Mouse (Mus musculus): ENCODE results near the gene Ppm1h. TPM values are rescaled to one million over a fixed set of nuclear protein-coding genes. Genes with fewer than 3 reads are reported as not detected.

Gene Ppm1h
- polyA plus RNA-seq, 1 experiment from 2014 or later = 12.2 TPM

GRCm38 (mm10) chr10:122861696-122862385, 183.3 kb downstream of the Ppm1h start:
- Histone ChIP-seq H3K4me3 (replicated peaks; ENCODE audit: low read length) (no peak overlapping the region), H3K27ac (ENCODE audit: low read length) (peak overlapping the region; percentile 46; the same call in 1 of the 2 replicates), H3K9ac (replicated peaks; ENCODE audit: low read depth, low read length) (no peak overlapping the region), H3K4me1 (replicated peaks; ENCODE audit: control insufficient read depth, insufficient read depth, low read length) (peaks cover 6% of the 10 kb centered on the region; the same call in 1 of the 2 replicates), H3K27me3 (replicated peaks; ENCODE audit: control insufficient read depth, insufficient read depth, low read length) (no peaks in the 10 kb centered on the region), H3K4me2 (ENCODE audit: low read length) (no peak overlapping the region), H3K9me3 (ENCODE audit: control insufficient read depth, low read length) (no peaks in the 10 kb centered on the region), H3K36me3 (ENCODE audit: control insufficient read depth, insufficient read depth) (no peaks in the 10 kb centered on the region)
- WGBS = 43% methylated on average over 18 of the region's 18 CpGs
- 0 out of 2 replicates have a peak, but pooled peaks have one; percentile 54 for ATAC-seq

- Histone ChIP-seq H3K27ac (ENCODE audit: low read length) (peak overlapping the region; percentile 46; the same call in 1 of the 2 replicates), H3K9me3 (ENCODE audit: control insufficient read depth, low read length) (no peaks in the 10 kb centered on the region), H3K4me3 (replicated peaks; ENCODE audit: low read length) (no peak overlapping the region), H3K4me1 (replicated peaks; ENCODE audit: control insufficient read depth, insufficient read depth, low read length) (peaks cover 6% of the 10 kb centered on the region; the same call in 1 of the 2 replicates), H3K9ac (replicated peaks; ENCODE audit: low read depth, low read length) (no peak overlapping the region), H3K36me3 (ENCODE audit: control insufficient read depth, insufficient read depth) (no peaks in the 10 kb centered on the region), H3K4me2 (ENCODE audit: low read length) (no peak overlapping the region), H3K27me3 (replicated peaks; ENCODE audit: control insufficient read depth, insufficient read depth, low read length) (no peaks in the 10 kb centered on the region)
- WGBS = 64% methylated on average over 17 of the region's 17 CpGs
- ATAC-seq = no peak
Observed at GRCm38 (mm10) chr10:122862386-122863023, 183.9 kb downstream of the Ppm1h start.

DNA sequence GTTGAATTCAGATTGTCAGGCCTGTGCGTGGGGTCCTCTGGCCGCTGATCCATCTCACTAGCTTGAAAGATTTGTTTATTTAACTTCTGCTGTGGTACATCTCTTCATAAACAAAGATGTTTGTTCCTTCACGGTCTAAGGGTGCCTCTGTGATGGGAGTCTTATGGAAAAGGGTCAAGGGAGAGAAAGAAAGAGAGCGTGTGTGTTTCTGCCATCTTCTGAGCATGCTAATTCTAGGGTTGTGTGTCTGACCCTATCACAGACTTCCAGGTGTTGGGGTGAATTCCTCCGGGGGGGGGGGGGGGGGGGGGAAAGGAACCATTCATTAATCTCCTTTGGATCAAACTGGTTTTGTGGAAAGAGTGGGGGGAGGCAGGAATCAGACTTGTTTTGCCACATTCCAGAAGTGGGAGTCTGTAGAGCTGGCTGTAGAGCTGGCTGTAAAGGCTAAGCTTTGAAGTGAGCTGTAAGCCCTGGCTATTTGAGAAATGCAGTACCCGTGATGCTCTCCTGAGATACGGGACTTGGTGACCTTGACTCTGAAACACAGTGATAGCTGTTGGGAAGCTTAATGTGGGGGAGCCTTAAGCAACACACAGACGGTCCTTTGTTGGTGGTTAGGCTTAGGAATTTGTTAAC, 191.4 kb downstream of the Ppm1h start:
- H3K36me3 ChIP-seq (ENCODE audit: control insufficient read depth, insufficient read depth) = no peaks in the 10 kb centered on the region
- H3K4me1 ChIP-seq (replicated peaks; ENCODE audit: control insufficient read depth, insufficient read depth, low read length) = no peaks in the 10 kb centered on the region
- no peak overlapping the region for H3K9ac ChIP-seq (replicated peaks; ENCODE audit: low read depth, low read length)
- no peaks in the 10 kb centered on the region for H3K9me3 ChIP-seq (ENCODE audit: control insufficient read depth, low read length)
- no peak overlapping the region for H3K4me3 ChIP-seq (replicated peaks; ENCODE audit: low read length)
- no peak overlapping the region for H3K4me2 ChIP-seq (ENCODE audit: low read length)
- no peak overlapping the region for H3K27ac ChIP-seq (ENCODE audit: low read length)
- ATAC-seq = no peak
- H3K27me3 ChIP-seq (replicated peaks; ENCODE audit: control insufficient read depth, insufficient read depth, low read length) = no peaks in the 10 kb centered on the region
- 68% methylated on average over 8 of the region's 8 CpGs for WGBS

- Histone ChIP-seq H3K4me1 (replicated peaks; ENCODE audit: control insufficient read depth, insufficient read depth, low read length) (no peaks in the 10 kb centered on the region), H3K9me3 (ENCODE audit: control insufficient read depth, low read length) (no peaks in the 10 kb centered on the region), H3K27ac (ENCODE audit: low read length) (no peak overlapping the region), H3K4me2 (ENCODE audit: low read length) (no peak overlapping the region), H3K27me3 (replicated peaks; ENCODE audit: control insufficient read depth, insufficient read depth, low read length) (no peaks in the 10 kb centered on the region), H3K4me3 (replicated peaks; ENCODE audit: low read length) (no peak overlapping the region), H3K36me3 (ENCODE audit: control insufficient read depth, insufficient read depth) (no peaks in the 10 kb centered on the region), H3K9ac (replicated peaks; ENCODE audit: low read depth, low read length) (no peak overlapping the region)
- WGBS = 83% methylated on average over 3 of the region's 3 CpGs
- ATAC-seq = no peak
Observed at GRCm38 (mm10) chr10:122870848-122871494, 192.4 kb downstream of the Ppm1h start.

DNA sequence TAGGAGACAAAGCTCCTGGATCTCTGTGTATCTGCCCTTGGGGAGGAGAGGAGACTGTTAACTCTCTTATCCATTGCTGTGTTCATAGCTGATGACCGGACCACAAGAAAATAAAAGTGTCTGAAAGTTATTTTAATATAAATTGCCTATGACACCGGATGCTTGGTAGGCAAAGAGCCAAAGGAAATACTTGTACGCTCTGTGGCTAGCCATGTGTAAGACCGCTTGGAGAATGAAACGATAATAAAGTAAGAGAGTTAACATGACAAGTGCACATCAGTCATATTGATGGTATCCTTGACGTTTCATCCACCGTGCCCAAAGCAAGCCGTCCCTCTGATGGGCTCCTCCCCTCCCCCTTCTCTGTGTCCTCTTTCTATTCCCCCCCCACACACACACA, 194.2 kb downstream of the Ppm1h start:
- Histone ChIP-seq H3K36me3 (ENCODE audit: control insufficient read depth, insufficient read depth) (no peaks in the 10 kb centered on the region), H3K27me3 (replicated peaks; ENCODE audit: control insufficient read depth, insufficient read depth, low read length) (no peaks in the 10 kb centered on the region), H3K9me3 (ENCODE audit: control insufficient read depth, low read length) (no peaks in the 10 kb centered on the region), H3K4me2 (ENCODE audit: low read length) (no peak overlapping the region), H3K9ac (replicated peaks; ENCODE audit: low read depth, low read length) (no peak overlapping the region), H3K27ac (ENCODE audit: low read length) (no peak overlapping the region), H3K4me3 (replicated peaks; ENCODE audit: low read length) (no peak overlapping the region), H3K4me1 (replicated peaks; ENCODE audit: control insufficient read depth, insufficient read depth, low read length) (no peaks in the 10 kb centered on the region)
- no peak for ATAC-seq
- 94% methylated on average over 8 of the region's 8 CpGs for WGBS

GRCm38 (mm10) chr10:122876964-122877363, 198.4 kb downstream of the Ppm1h start:
- H3K4me3 ChIP-seq (replicated peaks; ENCODE audit: low read length) = no peak overlapping the region
- H3K9ac ChIP-seq (replicated peaks; ENCODE audit: low read depth, low read length) = no peak overlapping the region
- no peak overlapping the region for H3K27ac ChIP-seq (ENCODE audit: low read length)
- no peak overlapping the region for H3K4me2 ChIP-seq (ENCODE audit: low read length)
- no peak for ATAC-seq
- no peaks in the 10 kb centered on the region for H3K4me1 ChIP-seq (replicated peaks; ENCODE audit: control insufficient read depth, insufficient read depth, low read length)
- no peaks in the 10 kb centered on the region for H3K9me3 ChIP-seq (ENCODE audit: control insufficient read depth, low read length)
- WGBS = 88% methylated on average over 4 of the region's 4 CpGs
- H3K36me3 ChIP-seq (ENCODE audit: control insufficient read depth, insufficient read depth) = no peaks in the 10 kb centered on the region
- no peaks in the 10 kb centered on the region for H3K27me3 ChIP-seq (replicated peaks; ENCODE audit: control insufficient read depth, insufficient read depth, low read length)

- Histone ChIP-seq H3K27ac (ENCODE audit: low read length) (no peak overlapping the region), H3K9ac (replicated peaks; ENCODE audit: low read depth, low read length) (no peak overlapping the region), H3K4me1 (replicated peaks; ENCODE audit: control insufficient read depth, insufficient read depth, low read length) (no peaks in the 10 kb centered on the region), H3K4me3 (replicated peaks; ENCODE audit: low read length) (no peak overlapping the region), H3K4me2 (ENCODE audit: low read length) (no peak overlapping the region), H3K9me3 (ENCODE audit: control insufficient read depth, low read length) (no peaks in the 10 kb centered on the region), H3K36me3 (ENCODE audit: control insufficient read depth, insufficient read depth) (no peaks in the 10 kb centered on the region), H3K27me3 (replicated peaks; ENCODE audit: control insufficient read depth, insufficient read depth, low read length) (no peaks in the 10 kb centered on the region)
- no peak for ATAC-seq
- 88% methylated on average over 2 of the region's 2 CpGs for WGBS
Observed at GRCm38 (mm10) chr10:122877436-122877835, 198.9 kb downstream of the Ppm1h start.

DNA sequence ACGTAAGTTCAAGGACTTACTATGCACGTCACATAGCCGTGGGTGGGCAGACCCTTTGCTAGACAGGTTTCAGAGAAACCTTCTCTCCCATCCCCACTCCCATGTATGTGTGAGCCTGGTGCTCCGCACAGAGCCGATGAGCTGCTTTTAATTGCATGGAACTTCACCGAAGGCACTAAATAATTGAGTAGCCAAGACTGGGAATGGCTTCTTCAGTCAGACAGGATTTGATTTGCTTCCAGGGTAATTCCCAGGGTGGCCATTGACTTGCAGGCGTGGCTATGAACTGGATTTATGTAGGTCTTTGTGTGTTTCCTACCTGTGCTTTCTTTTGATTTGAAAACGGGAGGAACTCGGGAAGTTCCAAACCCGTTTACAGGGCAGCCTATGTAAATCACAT, 202.9 kb downstream of the Ppm1h start:
- Histone ChIP-seq H3K4me1 (replicated peaks; ENCODE audit: control insufficient read depth, insufficient read depth, low read length) (peaks cover 31% of the 10 kb centered on the region), H3K4me3 (replicated peaks; ENCODE audit: low read length) (no peak overlapping the region), H3K9me3 (ENCODE audit: control insufficient read depth, low read length) (no peaks in the 10 kb centered on the region), H3K36me3 (ENCODE audit: control insufficient read depth, insufficient read depth) (no peaks in the 10 kb centered on the region), H3K27me3 (replicated peaks; ENCODE audit: control insufficient read depth, insufficient read depth, low read length) (no peaks in the 10 kb centered on the region), H3K9ac (replicated peaks; ENCODE audit: low read depth, low read length) (no peak overlapping the region), H3K4me2 (ENCODE audit: low read length) (no peak overlapping the region), H3K27ac (ENCODE audit: low read length) (no peak overlapping the region)
- ATAC-seq = no peak
- WGBS = 85% methylated on average over 10 of the region's 10 CpGs

DNA sequence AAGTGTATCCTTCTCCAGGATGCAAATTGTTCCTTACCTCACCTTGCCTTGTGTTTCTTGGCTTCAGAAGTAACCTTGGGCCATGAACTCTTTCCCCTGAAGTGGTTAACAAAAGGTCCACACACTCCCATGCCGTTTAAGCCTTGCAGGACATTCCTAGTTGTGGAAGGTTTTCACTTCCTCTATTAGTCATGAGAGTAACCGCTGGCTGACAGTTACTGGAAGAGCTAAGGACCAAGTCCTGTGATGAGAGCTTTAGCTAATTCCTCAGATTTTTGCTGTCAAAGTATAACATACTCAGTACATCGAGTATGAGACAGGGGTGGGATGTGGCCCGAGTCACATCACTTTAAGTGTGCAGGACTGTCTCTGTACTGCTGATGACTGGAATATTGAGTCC, 204.1 kb downstream of the Ppm1h start:
- H3K27ac ChIP-seq (ENCODE audit: low read length) = no peak overlapping the region
- H3K4me2 ChIP-seq (ENCODE audit: low read length) = no peak overlapping the region
- no peaks in the 10 kb centered on the region for H3K36me3 ChIP-seq (ENCODE audit: control insufficient read depth, insufficient read depth)
- no peak for ATAC-seq
- no peaks in the 10 kb centered on the region for H3K27me3 ChIP-seq (replicated peaks; ENCODE audit: control insufficient read depth, insufficient read depth, low read length)
- H3K4me3 ChIP-seq (replicated peaks; ENCODE audit: low read length) = no peak overlapping the region
- H3K9me3 ChIP-seq (ENCODE audit: control insufficient read depth, low read length) = no peaks in the 10 kb centered on the region
- 91% methylated on average over 4 of the region's 4 CpGs for WGBS
- no peak overlapping the region for H3K9ac ChIP-seq (replicated peaks; ENCODE audit: low read depth, low read length)
- H3K4me1 ChIP-seq (replicated peaks; ENCODE audit: control insufficient read depth, insufficient read depth, low read length) = peaks cover 43% of the 10 kb centered on the region

Data from forebrain, embryonic 16.5 days (tissue).